ENCODE assay signal across 8 mouse cellular contexts in genomic region chr11:73018471-73019146, GRCm38 (mm10). TPM values are rescaled to one million over a fixed set of nuclear protein-coding genes. Genes with fewer than 3 reads are reported as not detected.
DNase-seq lines count a peak whose midpoint lies in the region; ATAC-seq lines count a peak whose summit lies in the region.

Camkk1 (plus strand) TSS chr11:73019008.

- H3K27me3 ChIP-seq in hindbrain, embryonic 15.5 days: peaks cover 10% of the 10 kb centered on the region; the same call in 1 of the 2 replicates

- ATAC-seq in hindbrain, embryonic 15.5 days (ENCODE audit: low FRiP score, low read depth): peak; percentile 93

- DNase-seq in T-cell, adult 2 months (ENCODE audit: low spot score): peak; percentile 91
- DNase-seq in cerebellum, postnatal 14 days: peak; percentile 98
- DNase-seq in frontal cortex, postnatal 36 days (ENCODE audit: low spot score in 2 of 2): peak; percentile 94 to 95
- peak; percentile 94 to 95 for DNase-seq in layer of hippocampus, postnatal 36 days
- peak; percentile 95 for DNase-seq in lung, postnatal 25 days (ENCODE audit: low spot score)
- peak; percentile 92 for DNase-seq in retina, embryonic 14.5 days (ENCODE audit: low spot score)
- peak; percentile 95 to 97 for DNase-seq in thymus, postnatal 36 days

- peak within 1 kb of the TSS; percentile 84 for H3K4me3 ChIP-seq in hindbrain, embryonic 15.5 days

- H3K36me3 ChIP-seq in hindbrain, embryonic 15.5 days: no peaks in the 10 kb centered on the region

- peaks cover 34% of the 10 kb centered on the region for H3K4me1 ChIP-seq in hindbrain, embryonic 15.5 days (replicated peaks)

- H3K4me2 ChIP-seq in hindbrain, embryonic 15.5 days: peak within 1 kb of the TSS; percentile 94

- peak within 1 kb of the TSS; percentile 80 for H3K27ac ChIP-seq in hindbrain, embryonic 15.5 days (replicated peaks)

- no peaks in the 10 kb centered on the region for H3K9me3 ChIP-seq in hindbrain, embryonic 15.5 days

- H3K9ac ChIP-seq in hindbrain, embryonic 15.5 days: peak within 1 kb of the TSS; percentile 76

- WGBS in hindbrain, embryonic 15.5 days: under 1% methylated on average over 57 of the region's 57 CpGs

RNA-seq across cellular contexts. Expression of gene Camkk1, which starts in this region (rescaled TPM):
- 32.2 and 32.4 TPM in 2 replicates for polyA plus RNA-seq in hindbrain, embryonic 15.5 days (2015; fragmentation: Nextera tagmentation; extraction: Ambion mirVana)
- 100 to 1,000 TPM; 157 to 161 TPM for total RNA-seq in layer of hippocampus, postnatal 36 days (2021)

Comparison
In these comparisons a context has a peak if more than half of its experiments do, and no peak if none do; other contexts are left out.
1. Peak in every context shown above with its lines: DNase-seq, ATAC-seq, H3K4me3 ChIP-seq and H3K27ac ChIP-seq.